Mouse (Mus musculus): Measurements from ENCODE around the gene Slc38a2. TPM values are rescaled to one million over a fixed set of nuclear protein-coding genes. Genes with fewer than 3 reads are reported as not detected.

The Slc38a2 gene
- total and polyA plus RNA-seq, 2 experiments = 22.1 to 73.9 TPM

DNA sequence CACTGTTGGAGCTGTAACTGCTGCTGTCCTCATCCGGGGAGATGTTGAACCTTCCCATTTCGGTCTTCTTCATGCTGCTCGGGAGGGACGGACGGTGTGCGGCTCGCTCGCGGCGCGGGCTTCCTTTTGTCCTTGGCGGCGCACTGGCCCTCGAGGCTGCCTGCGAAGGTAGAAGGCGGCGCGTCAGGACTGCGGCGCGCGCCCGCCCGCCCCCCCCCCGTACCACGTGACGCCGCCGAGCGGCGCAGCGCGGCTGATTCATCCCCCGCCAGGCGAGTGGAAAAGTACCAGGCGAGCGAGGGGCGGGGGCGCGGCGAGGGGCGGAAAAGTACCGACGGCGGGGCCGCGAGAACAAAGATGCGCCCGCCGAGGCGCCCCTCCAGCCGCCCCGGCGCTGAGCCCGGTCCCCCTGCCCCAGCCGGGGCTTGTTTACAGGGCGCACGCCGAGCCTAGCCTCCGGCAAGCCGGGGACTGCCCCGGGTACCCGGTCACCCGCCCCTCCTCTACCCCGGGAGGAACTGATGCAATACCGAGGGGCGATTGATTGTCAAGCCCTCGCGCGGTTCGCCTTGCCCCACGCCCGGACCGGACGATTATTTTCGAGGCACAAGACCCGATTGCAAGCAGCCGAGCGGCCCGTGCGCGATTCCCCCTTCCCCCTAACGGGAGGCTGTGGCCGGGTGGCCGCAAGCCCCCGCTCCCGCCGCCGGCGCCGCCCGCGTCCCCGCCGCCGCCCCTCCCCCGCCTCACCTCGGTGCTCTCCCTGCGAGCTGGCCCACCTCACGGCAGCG, 677 bp downstream of the Slc38a2 start:
- no peaks in the 10 kb centered on the region for H3K27me3 ChIP-seq (ENCODE audit: control insufficient read depth, insufficient read depth, low read length)
- H3K27ac ChIP-seq (replicated peaks; ENCODE audit: insufficient read depth, low read depth, low read length) = peak overlapping the region; percentile 97
- peaks cover 36% of the 10 kb centered on the region for H3K36me3 ChIP-seq (ENCODE audit: control insufficient read depth, insufficient read depth, low read length)
- DNase-seq (ENCODE audit: extremely low read depth, low read depth, low spot score) = peak; percentile 58
- WGBS = under 1% methylated on average over 86 of the region's 101 CpGs
- peaks cover 4% of the 10 kb centered on the region; the same call in 1 of the 2 replicates for H3K79me2 ChIP-seq (ENCODE audit: control insufficient read depth, insufficient read depth, low read length)
- H3K9ac ChIP-seq (ENCODE audit: low read depth, low read length) = peak overlapping the region; percentile 90
- H3K4me3 ChIP-seq (ENCODE audit: insufficient read depth, low read depth, low read length) = peak overlapping the region; percentile 96
- no peak for TF ChIP-seq CTCF (IDR thresholded peaks at IDR 0.05; ENCODE audit: low read depth, low read length)
- peak; percentile 71; the same call in 1 of the 2 replicates for TF ChIP-seq POLR2A (IDR thresholded peaks at IDR 0.05; ENCODE audit: extremely low read depth, insufficient read depth, low read length)
- peaks cover 4% of the 10 kb centered on the region; the same call in 1 of the 2 replicates for H3K4me1 ChIP-seq (ENCODE audit: control insufficient read depth, insufficient read depth, low read length)

DNA sequence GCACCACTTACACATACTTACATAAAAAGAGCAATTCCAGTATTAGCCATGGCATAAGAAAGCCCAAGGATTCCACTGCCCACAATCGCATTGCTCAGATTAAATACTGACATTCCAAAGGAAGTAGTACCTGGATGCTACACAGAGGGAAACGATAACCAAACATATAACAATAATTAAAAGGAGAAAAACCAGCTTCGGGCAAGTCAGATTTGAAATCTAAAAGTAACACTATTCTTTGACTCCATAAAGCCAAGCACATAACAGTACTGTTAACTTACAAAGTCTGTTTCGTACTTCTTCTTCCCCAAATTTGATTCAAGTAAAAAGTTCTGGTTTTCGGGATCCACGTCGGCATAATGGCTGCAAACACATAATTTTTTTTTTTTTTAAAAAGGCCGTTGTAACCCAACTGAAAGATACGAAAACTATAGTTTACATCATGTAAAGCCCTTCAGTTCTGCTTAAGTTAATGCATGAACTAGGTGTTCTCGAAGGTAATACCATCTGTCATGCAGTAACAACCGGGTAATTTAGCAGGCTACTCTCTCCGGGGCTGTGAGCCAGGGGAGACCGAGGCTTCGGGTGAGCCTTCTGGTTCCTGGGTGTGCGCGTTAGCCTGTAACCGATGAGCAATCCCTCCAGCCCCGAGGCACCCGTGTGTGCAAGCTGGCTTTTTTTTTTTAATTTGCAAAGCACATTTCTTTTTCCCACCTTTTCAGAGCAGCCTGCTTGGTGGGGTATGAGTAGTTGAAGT, 1.5 kb downstream of the Slc38a2 start:
- Histone ChIP-seq H3K27ac (replicated peaks; ENCODE audit: insufficient read depth, low read depth, low read length) (peak overlapping the region; percentile 84), H3K4me1 (ENCODE audit: control insufficient read depth, insufficient read depth, low read length) (peaks cover 4% of the 10 kb centered on the region; the same call in 1 of the 2 replicates), H3K4me3 (ENCODE audit: insufficient read depth, low read depth, low read length) (peak overlapping the region; percentile 96), H3K27me3 (ENCODE audit: control insufficient read depth, insufficient read depth, low read length) (no peaks in the 10 kb centered on the region), H3K79me2 (ENCODE audit: control insufficient read depth, insufficient read depth, low read length) (peaks cover 4% of the 10 kb centered on the region; the same call in 1 of the 2 replicates), H3K36me3 (ENCODE audit: control insufficient read depth, insufficient read depth, low read length) (peaks cover 44% of the 10 kb centered on the region), H3K9ac (ENCODE audit: low read depth, low read length) (peak overlapping the region; percentile 90)
- 3% methylated on average over 19 of the region's 19 CpGs for WGBS
- DNase-seq (ENCODE audit: extremely low read depth, low read depth, low spot score) = no peak
- TF ChIP-seq CTCF (IDR thresholded peaks at IDR 0.05; ENCODE audit: low read depth, low read length) = no peak
- TF ChIP-seq POLR2A (IDR thresholded peaks at IDR 0.05; ENCODE audit: extremely low read depth, insufficient read depth, low read length) = no peak

- peak; percentile 94 for DNase-seq (ENCODE audit: extremely low read depth, low read depth, low spot score)
- Histone ChIP-seq H3K79me2 (ENCODE audit: control insufficient read depth, insufficient read depth, low read length) (peaks cover 4% of the 10 kb centered on the region; the same call in 1 of the 2 replicates), H3K9ac (ENCODE audit: low read depth, low read length) (peak overlapping the region; percentile 66), H3K4me3 (ENCODE audit: insufficient read depth, low read depth, low read length) (peak overlapping the region; percentile 96), H3K27ac (replicated peaks; ENCODE audit: insufficient read depth, low read depth, low read length) (peak overlapping the region; percentile 84), H3K27me3 (ENCODE audit: control insufficient read depth, insufficient read depth, low read length) (no peaks in the 10 kb centered on the region), H3K36me3 (ENCODE audit: control insufficient read depth, insufficient read depth, low read length) (peaks cover 57% of the 10 kb centered on the region), H3K4me1 (ENCODE audit: control insufficient read depth, insufficient read depth, low read length) (peaks cover 4% of the 10 kb centered on the region; the same call in 1 of the 2 replicates)
- TF ChIP-seq POLR2A (IDR thresholded peaks at IDR 0.05; ENCODE audit: extremely low read depth, insufficient read depth, low read length) = no peak
- no peak for TF ChIP-seq CTCF (IDR thresholded peaks at IDR 0.05; ENCODE audit: low read depth, low read length)
- 3% methylated on average over 13 of the region's 13 CpGs for WGBS
These were observed 2.8 kb downstream of the Slc38a2 start for GRCm38 (mm10) chr15:96696486-96697284.

GRCm38 (mm10) chr15:96695455-96696421, 3.8 kb downstream of the Slc38a2 start:
- peak overlapping the region; percentile 62 for H3K27ac ChIP-seq (replicated peaks; ENCODE audit: insufficient read depth, low read depth, low read length)
- DNase-seq (ENCODE audit: extremely low read depth, low read depth, low spot score) = peak; percentile 61
- no peaks in the 10 kb centered on the region for H3K27me3 ChIP-seq (ENCODE audit: control insufficient read depth, insufficient read depth, low read length)
- H3K9ac ChIP-seq (ENCODE audit: low read depth, low read length) = peak overlapping the region; percentile 43
- H3K4me3 ChIP-seq (ENCODE audit: insufficient read depth, low read depth, low read length) = peak overlapping the region; percentile 33; the same call in 1 of the 2 replicates
- peaks cover 4% of the 10 kb centered on the region; the same call in 1 of the 2 replicates for H3K79me2 ChIP-seq (ENCODE audit: control insufficient read depth, insufficient read depth, low read length)
- TF ChIP-seq POLR2A (IDR thresholded peaks at IDR 0.05; ENCODE audit: extremely low read depth, insufficient read depth, low read length) = no peak
- 0 out of 2 replicates have a peak, but pooled peaks have one; percentile 7 for TF ChIP-seq CTCF (IDR thresholded peaks at IDR 0.05; ENCODE audit: low read depth, low read length)
- H3K4me1 ChIP-seq (ENCODE audit: control insufficient read depth, insufficient read depth, low read length) = peaks cover 4% of the 10 kb centered on the region; the same call in 1 of the 2 replicates
- H3K36me3 ChIP-seq (ENCODE audit: control insufficient read depth, insufficient read depth, low read length) = peaks cover 66% of the 10 kb centered on the region
- 51% methylated on average over 26 of the region's 26 CpGs for WGBS

Data from liver, adult 2 months (tissue).